Mouse (Mus musculus) small intestine, adult 2 months (tissue): ENCODE measurements around the gene Slc8a1.

Experiments
- CTCF ChIP-seq: fragments of 200-500 bp; IDR thresholded peaks from 2 replicates; pipeline ENCODE4 v1.5.1; 2012; ENCODE audit warnings: low read depth, mild to moderate bottlenecking, control low read depth, inconsistent platforms, low read length, moderate library complexity, mixed read lengths; ENCODE audit not compliant: insufficient replicate concordance, insufficient read length; ENCODE audit errors: extremely low read depth
- POLR2A ChIP-seq: fragments of 200-500 bp; IDR thresholded peaks from 2 replicates; pipeline ENCODE4 v1.6.1; 2012; ENCODE audit warnings: low read depth, mild to moderate bottlenecking, control low read depth, inconsistent platforms, low read length, moderate library complexity

GRCm38 (mm10) chr17:81787350-81787749, 49.2 kb upstream of the Slc8a1 start:
- no peak for TF ChIP-seq CTCF
- no peak for TF ChIP-seq POLR2A
